Mouse (Mus musculus) neural tube, embryonic 11.5 days (tissue): ENCODE measurements around the gene Bpi. TPM values are rescaled to one million over a fixed set of nuclear protein-coding genes. Genes with fewer than 3 reads are reported as not detected.

Source experiments
- ATAC-seq: fragments of 200-750 bp; cut with Nextera tagmentation; 2 replicates; pipeline ENCODE4 v1.8.0; 2017; ENCODE audit warnings: moderate number of reproducible peaks, mild to moderate bottlenecking, moderate TSS enrichment, moderate library complexity; ENCODE audit not compliant: insufficient read depth, low FRiP score, low TSS enrichment
- DNase-seq: peaks from one replicate; pipeline ENCODE4 v3.0.0-alpha.2; 2015; ENCODE audit warnings: low spot score
- H3K27ac ChIP-seq: fragments of 300-500 bp; sonication (generic); 2 replicates; pipeline ENCODE4 v1.5.1; 2014; ENCODE audit warnings: low read depth, mild to moderate bottlenecking, low read length
- H3K27me3 ChIP-seq: fragments of 300-500 bp; sonication (generic); 2 replicates; pipeline ENCODE4 v1.6.1; 2014; ENCODE audit warnings: mild to moderate bottlenecking, low read length, mixed read lengths; ENCODE audit not compliant: control insufficient read depth, insufficient read depth
- H3K36me3 ChIP-seq: fragments of 300-500 bp; sonication (generic); 2 replicates; pipeline ENCODE4 v1.6.1; 2014; ENCODE audit warnings: mild to moderate bottlenecking, low read length, moderate library complexity, mixed read lengths; ENCODE audit not compliant: control insufficient read depth, insufficient read depth
- H3K4me1 ChIP-seq: fragments of 300-500 bp; sonication (generic); 2 replicates; pipeline ENCODE4 v1.6.1; 2014; ENCODE audit warnings: low read length, mixed read lengths; ENCODE audit not compliant: control insufficient read depth, insufficient read depth
- H3K4me2 ChIP-seq: fragments of 300-500 bp; sonication (generic); 2 replicates; pipeline ENCODE4 v1.6.1; 2014; ENCODE audit warnings: low read depth, mild to moderate bottlenecking, moderate library complexity
- H3K4me3 ChIP-seq: fragments of 300-500 bp; sonication (generic); 2 replicates; pipeline ENCODE4 v1.5.1; 2014; ENCODE audit warnings: low read depth, low read length
- H3K9ac ChIP-seq: fragments of 300-500 bp; sonication (generic); 2 replicates; pipeline ENCODE4 v1.6.1; 2014; ENCODE audit warnings: mild to moderate bottlenecking, low read length
- H3K9me3 ChIP-seq: fragments of 300-500 bp; sonication (generic); 2 replicates; pipeline ENCODE4 v1.6.1; 2016; ENCODE audit warnings: low read length; ENCODE audit not compliant: control insufficient read depth
- WGBS: fragments of 180-500 bp; shearing (Covaris S2); extraction: QIAGEN DNeasy Blood & Tissue Kit; methylation state at CpG from one replicate; pipeline ENCODE4 v1.1.7; 2014; 5-methylcytosine and 5-hydroxymethylcytosine counted together
- polyA plus RNA-seq: library from polyadenylated mRNA; unstranded; fragments of >200 nt; fragmentation: Nextera tagmentation; extraction: Ambion mirVana; gene quantifications from 2 replicates; pipeline ENCODE4 v1.2.1, GENCODE M21; 2014

The Bpi gene
- polyA plus RNA-seq, 1 experiment from 2014 or later = not detected

GRCm38 (mm10) chr2:158247852-158248251 lies 10.0 kb upstream of the Bpi start:
- Histone ChIP-seq H3K9ac (no peak overlapping the region), H3K4me3 (no peak overlapping the region), H3K36me3 (no peaks in the 10 kb centered on the region), H3K9me3 (no peaks in the 10 kb centered on the region), H3K27ac (no peak overlapping the region), H3K4me2 (no peak overlapping the region), H3K27me3 (no peaks in the 10 kb centered on the region), H3K4me1 (no peaks in the 10 kb centered on the region)
- 90% methylated on average over 6 of the region's 6 CpGs for WGBS
- DNase-seq (no peak), ATAC-seq (no peak)

- ATAC-seq (no peak), DNase-seq (no peak)
- H3K27ac ChIP-seq = no peak overlapping the region
- 74% methylated on average over 7 of the region's 7 CpGs for WGBS
- no peak overlapping the region for H3K4me2 ChIP-seq
- H3K9ac ChIP-seq = no peak overlapping the region
- no peak overlapping the region for H3K4me3 ChIP-seq
- no peaks in the 10 kb centered on the region for H3K4me1 ChIP-seq
- no peaks in the 10 kb centered on the region for H3K36me3 ChIP-seq
- H3K9me3 ChIP-seq = no peaks in the 10 kb centered on the region
- no peaks in the 10 kb centered on the region for H3K27me3 ChIP-seq
Observed at GRCm38 (mm10) chr2:158248318-158248717, 9.6 kb upstream of the Bpi start.

GRCm38 (mm10) chr2:158250558-158250957 lies 7.3 kb upstream of the Bpi start:
- no peaks in the 10 kb centered on the region for H3K4me1 ChIP-seq
- ATAC-seq = no peak

GRCm38 (mm10) chr2:158253806-158254205 lies 4.1 kb upstream of the Bpi start:
- H3K4me3 ChIP-seq = no peak overlapping the region
- H3K27me3 ChIP-seq = no peaks in the 10 kb centered on the region
- no peak overlapping the region for H3K9ac ChIP-seq
- no peak for DNase-seq
- no peaks in the 10 kb centered on the region for H3K9me3 ChIP-seq
- 75% methylated on average over 5 of the region's 5 CpGs for WGBS
- no peak for ATAC-seq
- no peak overlapping the region for H3K4me2 ChIP-seq
- no peak overlapping the region for H3K27ac ChIP-seq
- H3K36me3 ChIP-seq = no peaks in the 10 kb centered on the region
- H3K4me1 ChIP-seq = no peaks in the 10 kb centered on the region

More at GRCm38 (mm10) chr2:158250558-158250957, 7.3 kb upstream of the Bpi start:
- no peaks in the 10 kb centered on the region for H3K9me3 ChIP-seq
- no peak for DNase-seq
- H3K9ac ChIP-seq = no peak overlapping the region
- WGBS = 88% methylated on average over 4 of the region's 4 CpGs
- H3K27me3 ChIP-seq = no peaks in the 10 kb centered on the region
- H3K4me3 ChIP-seq = no peak overlapping the region
- no peaks in the 10 kb centered on the region for H3K36me3 ChIP-seq
- no peak overlapping the region for H3K27ac ChIP-seq
- H3K4me2 ChIP-seq = no peak overlapping the region

GRCm38 (mm10) chr2:158256894-158257293 lies 1.0 kb upstream of the Bpi start:
- Histone ChIP-seq H3K27me3 (no peaks in the 10 kb centered on the region), H3K27ac (no peak overlapping the region), H3K9me3 (no peaks in the 10 kb centered on the region), H3K36me3 (no peaks in the 10 kb centered on the region), H3K9ac (no peak overlapping the region), H3K4me2 (no peak overlapping the region), H3K4me3 (no peak overlapping the region), H3K4me1 (no peaks in the 10 kb centered on the region)
- ATAC-seq (no peak), DNase-seq (no peak)
- WGBS = 15% methylated on average over 5 of the region's 5 CpGs

GRCm38 (mm10) chr2:158258781-158259180 lies 887 bp downstream of the Bpi start:
- WGBS = 11% methylated on average over 12 of the region's 12 CpGs
- DNase-seq = peak; percentile 81

GRCm38 (mm10) chr2:158259498-158259897 lies 1.6 kb downstream of the Bpi start:
- no peak overlapping the region for H3K4me2 ChIP-seq
- H3K4me3 ChIP-seq = no peak overlapping the region
- H3K27me3 ChIP-seq = no peaks in the 10 kb centered on the region
- no peaks in the 10 kb centered on the region for H3K9me3 ChIP-seq
- no peak overlapping the region for H3K27ac ChIP-seq
- no peaks in the 10 kb centered on the region for H3K4me1 ChIP-seq
- ATAC-seq (no peak), DNase-seq (no peak)
- 79% methylated on average over 8 of the region's 8 CpGs for WGBS
- H3K9ac ChIP-seq = no peak overlapping the region
- H3K36me3 ChIP-seq = no peaks in the 10 kb centered on the region

More at GRCm38 (mm10) chr2:158258781-158259180, 887 bp downstream of the Bpi start:
- Histone ChIP-seq H3K9me3 (no peaks in the 10 kb centered on the region), H3K9ac (no peak overlapping the region), H3K4me3 (no peak overlapping the region), H3K4me2 (no peak overlapping the region), H3K27me3 (no peaks in the 10 kb centered on the region), H3K4me1 (no peaks in the 10 kb centered on the region), H3K27ac (no peak overlapping the region), H3K36me3 (no peaks in the 10 kb centered on the region)
- no peak for ATAC-seq

GRCm38 (mm10) chr2:158264877-158265276 lies 7.0 kb downstream of the Bpi start:
- ATAC-seq (no peak), DNase-seq (no peak)
- no peak overlapping the region for H3K4me3 ChIP-seq
- no peak overlapping the region for H3K4me2 ChIP-seq
- H3K36me3 ChIP-seq = no peaks in the 10 kb centered on the region
- H3K27me3 ChIP-seq = no peaks in the 10 kb centered on the region
- H3K9ac ChIP-seq = no peak overlapping the region
- WGBS = 73% methylated on average over 3 of the region's 3 CpGs
- H3K9me3 ChIP-seq = no peaks in the 10 kb centered on the region
- H3K27ac ChIP-seq = no peak overlapping the region
- no peaks in the 10 kb centered on the region for H3K4me1 ChIP-seq

GRCm38 (mm10) chr2:158270017-158270416 lies 12.1 kb downstream of the Bpi start:
- Histone ChIP-seq H3K36me3 (no peaks in the 10 kb centered on the region), H3K9me3 (no peaks in the 10 kb centered on the region), H3K27me3 (no peaks in the 10 kb centered on the region), H3K4me3 (no peak overlapping the region), H3K4me1 (no peaks in the 10 kb centered on the region), H3K9ac (no peak overlapping the region), H3K4me2 (no peak overlapping the region), H3K27ac (no peak overlapping the region)
- 79% methylated on average over 8 of the region's 8 CpGs for WGBS
- DNase-seq (no peak), ATAC-seq (no peak)
